Mouse (Mus musculus) stomach, embryonic 16.5 days (tissue): ENCODE results near the gene Lta. TPM values are rescaled to one million over a fixed set of nuclear protein-coding genes. Genes with fewer than 3 reads are reported as not detected.
A peak's percentile ranks its signal among the peaks of the same experiment; 100 is the strongest.

ENCODE experiments used
- ATAC-seq: fragments of 200-750 bp; cut with Nextera tagmentation; 2 replicates; pipeline ENCODE4 v1.8.0; 2017; ENCODE audit warnings: moderate number of reproducible peaks, moderate TSS enrichment; ENCODE audit not compliant: insufficient read depth, low FRiP score
- H3K27ac ChIP-seq: fragments of 300-500 bp; sonication (generic); 2 replicates; pipeline ENCODE4 v1.5.1; 2014; ENCODE audit warnings: low read length
- H3K27me3 ChIP-seq: fragments of 300-500 bp; sonication (generic); 2 replicates; pipeline ENCODE4 v1.6.1; 2014; ENCODE audit warnings: low read length, control low read depth, mixed read lengths; ENCODE audit not compliant: control insufficient read depth, insufficient read depth
- H3K36me3 ChIP-seq: fragments of 300-500 bp; sonication (generic); 2 replicates; pipeline ENCODE4 v1.6.1; 2014; ENCODE audit warnings: low read length; ENCODE audit not compliant: control insufficient read depth, insufficient read depth
- H3K4me1 ChIP-seq: fragments of 300-500 bp; sonication (generic); 2 replicates; pipeline ENCODE4 v1.6.1; 2014; ENCODE audit warnings: low read length, control low read depth, mixed read lengths; ENCODE audit not compliant: control insufficient read depth, insufficient read depth
- H3K4me2 ChIP-seq: fragments of 300-500 bp; sonication (generic); 2 replicates; pipeline ENCODE4 v1.6.1; 2014; ENCODE audit warnings: low read depth, low read length, mixed read lengths
- H3K4me3 ChIP-seq: fragments of 300-500 bp; sonication (generic); replicated peaks from 2 replicates; pipeline ENCODE4 v1.5.1; 2014; ENCODE audit warnings: mild to moderate bottlenecking, low read length
- H3K9ac ChIP-seq: fragments of 300-500 bp; sonication (generic); 2 replicates; pipeline ENCODE4 v1.6.1; 2014; ENCODE audit warnings: low read length
- H3K9me3 ChIP-seq: fragments of 300-500 bp; sonication (generic); replicated peaks from 2 replicates; pipeline ENCODE4 v1.6.1; 2016; ENCODE audit warnings: low read length, control low read depth; ENCODE audit not compliant: control insufficient read depth
- WGBS: fragments of 180-500 bp; shearing (Covaris S2); extraction: QIAGEN DNeasy Blood & Tissue Kit; methylation state at CpG from one replicate; pipeline ENCODE4 v1.1.7; 2014; 5-methylcytosine and 5-hydroxymethylcytosine counted together
- polyA plus RNA-seq: library from polyadenylated mRNA; unstranded; fragments of >200 nt; fragmentation: Nextera tagmentation; extraction: Ambion mirVana; gene quantifications from 2 replicates; pipeline ENCODE4 v1.2.1, GENCODE M21; 2015

Gene Lta
- polyA plus RNA-seq, result 0.44 and 0.46 TPM in 2 replicates

DNA sequence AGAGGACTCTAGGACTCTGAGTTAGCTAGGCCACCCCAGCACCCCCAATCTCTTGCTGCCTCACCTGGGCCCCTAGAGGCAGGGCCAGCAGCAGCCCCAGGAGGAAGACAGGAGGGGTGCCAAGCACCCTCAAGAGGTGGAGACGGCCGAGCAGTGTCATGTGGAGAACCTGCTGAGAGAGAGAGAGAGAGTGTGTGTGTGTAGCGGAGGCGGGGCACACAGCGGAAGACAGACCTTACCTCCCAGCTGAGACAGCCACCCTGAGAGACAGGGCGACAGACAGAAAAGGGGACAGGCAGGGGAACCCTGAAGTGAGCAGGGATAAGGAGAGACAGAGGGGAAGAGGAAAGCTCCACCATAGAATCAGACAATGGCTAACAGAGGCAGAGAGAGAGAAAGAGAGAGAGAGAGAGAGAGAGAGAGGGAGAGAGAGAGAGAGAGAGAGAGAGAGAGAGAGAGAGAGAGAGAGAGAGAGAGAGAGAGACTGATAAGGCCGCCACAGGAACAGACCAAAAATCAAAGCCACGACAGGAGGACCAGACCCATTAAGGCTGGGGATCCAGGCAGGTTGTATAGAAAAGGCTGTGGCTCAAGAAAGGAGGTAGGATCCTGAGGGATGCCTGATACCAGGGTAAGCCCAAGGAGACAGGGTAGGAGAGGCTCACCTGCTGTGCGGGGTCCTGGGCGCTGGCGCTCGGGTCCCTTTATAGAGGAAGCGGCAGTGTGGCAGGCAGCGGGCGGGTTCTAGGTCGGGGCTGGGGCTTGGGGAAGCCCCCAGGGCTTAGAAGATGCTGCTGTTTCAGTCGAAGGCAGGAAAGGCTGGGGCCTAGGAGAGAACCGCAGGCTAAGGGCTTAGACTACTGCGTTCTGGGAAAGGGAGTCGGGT is at the start of gene Lta:
TSS of gene Lta (minus strand) at position 858 of the 886 bp plus-strand sequence.
- Histone ChIP-seq H3K4me3 (no peak within 1 kb of the TSS), H3K4me2 (no peak within 1 kb of the TSS), H3K9ac (no peak within 1 kb of the TSS), H3K27me3 (peaks cover 20% of the 10 kb centered on the region), H3K36me3 (no peaks in the 10 kb centered on the region), H3K4me1 (no peaks in the 10 kb centered on the region), H3K9me3 (no peaks in the 10 kb centered on the region), H3K27ac (no peak within 1 kb of the TSS)
- no peak for ATAC-seq
- WGBS, result 35% methylated on average over 20 of the region's 20 CpGs

DNA sequence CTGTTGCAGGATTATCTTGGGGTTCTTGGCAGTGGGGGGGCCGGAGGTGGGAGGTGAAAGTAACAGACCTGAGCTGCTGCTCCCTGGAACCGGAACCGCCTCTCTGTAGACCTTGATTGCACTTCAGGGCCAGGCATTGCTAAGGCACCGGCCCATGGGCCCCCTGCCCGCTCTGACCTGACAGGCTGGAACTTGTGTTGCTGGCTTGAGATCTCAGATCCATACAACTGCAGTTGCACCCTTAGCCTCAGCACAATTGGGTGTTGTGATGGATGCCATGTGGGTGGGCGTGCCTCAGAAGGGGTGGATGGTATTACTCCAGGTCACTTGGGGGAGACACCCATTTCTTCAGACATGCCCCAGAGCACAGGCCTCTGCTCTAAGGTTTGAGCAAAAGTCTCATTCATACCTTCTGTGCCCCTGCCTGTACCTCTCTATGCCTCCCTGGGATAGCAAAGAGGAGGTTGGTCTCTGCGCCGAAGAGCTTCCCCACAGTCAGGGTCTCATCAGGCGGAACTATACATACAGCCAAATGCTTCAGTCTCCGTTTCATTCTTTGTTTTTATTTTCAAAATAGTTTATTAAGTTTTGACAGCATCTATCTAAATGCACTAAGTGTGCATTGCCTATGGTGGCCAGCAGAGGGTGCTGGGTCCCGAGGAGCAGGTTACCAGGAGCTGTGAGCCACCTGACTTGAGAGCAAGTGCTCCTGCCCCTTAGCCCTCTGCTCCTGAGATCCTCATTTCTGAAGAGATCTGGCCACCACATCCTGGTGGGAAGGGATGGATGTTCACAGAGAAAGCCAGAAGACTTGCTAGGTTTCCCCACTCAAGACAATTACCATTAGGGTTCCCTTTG is 49.3 kb upstream of the Lta start:
- 55% methylated on average over 11 of the region's 11 CpGs for WGBS
- no peak overlapping the region for H3K27ac ChIP-seq
- H3K27me3 ChIP-seq, result no peaks in the 10 kb centered on the region

DNA sequence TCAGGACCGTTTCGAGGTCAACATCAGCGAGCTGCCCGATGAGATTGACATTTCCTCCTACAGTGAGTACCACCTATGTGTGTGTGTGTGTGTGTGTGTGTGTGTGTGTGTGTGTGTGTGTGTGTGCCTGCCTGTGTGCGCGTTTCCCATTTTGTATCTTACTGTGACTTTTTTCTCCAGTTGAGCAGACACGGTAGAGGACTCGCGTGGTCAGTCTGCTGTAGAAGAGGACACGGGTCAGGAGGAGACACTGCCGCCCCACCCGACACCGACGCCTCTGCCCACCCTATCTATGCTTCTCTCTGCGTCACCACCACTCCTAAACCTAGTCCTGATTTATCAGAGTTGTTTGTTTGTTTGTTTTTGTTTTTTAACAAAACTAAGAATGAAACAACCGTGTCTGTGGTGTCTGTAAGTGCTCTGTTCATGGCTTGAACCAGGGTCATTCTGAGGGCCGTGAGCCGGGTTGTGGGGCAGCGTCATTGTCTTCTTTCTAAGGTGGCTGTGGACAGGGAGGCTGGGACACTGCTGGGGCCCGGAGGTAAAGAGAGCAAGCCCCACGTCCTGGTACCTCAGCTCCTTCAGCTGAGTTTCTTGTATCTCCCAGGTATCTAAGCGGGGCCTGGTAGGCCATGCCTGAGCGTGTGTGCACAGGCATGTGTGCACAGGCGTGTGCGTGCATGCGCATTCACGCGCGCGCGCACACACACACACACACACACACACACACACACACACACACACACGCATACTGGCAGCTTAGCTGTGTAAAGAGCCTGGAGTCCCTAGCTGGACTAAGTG is 48.3 kb upstream of the Lta start:
- no peak overlapping the region for H3K4me2 ChIP-seq
- H3K27ac ChIP-seq, result no peak overlapping the region
- no peaks in the 10 kb centered on the region for H3K27me3 ChIP-seq
- H3K4me1 ChIP-seq, result peaks cover 4% of the 10 kb centered on the region; the same call in 1 of the 2 replicates
- 0 out of 2 replicates have a peak, but pooled peaks have one; percentile 19 for ATAC-seq
- H3K9ac ChIP-seq, result no peak overlapping the region
- H3K4me3 ChIP-seq, result no peak overlapping the region
- H3K36me3 ChIP-seq, result peaks cover 20% of the 10 kb centered on the region
- WGBS, result 83% methylated on average over 32 of the region's 32 CpGs
- no peaks in the 10 kb centered on the region for H3K9me3 ChIP-seq

More for the DNA sequence above, 49.3 kb upstream of the Lta start:
- Histone ChIP-seq H3K4me3 (no peak overlapping the region), H3K36me3 (peaks cover 20% of the 10 kb centered on the region), H3K9me3 (no peaks in the 10 kb centered on the region), H3K9ac (no peak overlapping the region), H3K4me2 (no peak overlapping the region), H3K4me1 (peaks cover 4% of the 10 kb centered on the region; the same call in 1 of the 2 replicates)
- ATAC-seq, result peak; percentile 16

DNA sequence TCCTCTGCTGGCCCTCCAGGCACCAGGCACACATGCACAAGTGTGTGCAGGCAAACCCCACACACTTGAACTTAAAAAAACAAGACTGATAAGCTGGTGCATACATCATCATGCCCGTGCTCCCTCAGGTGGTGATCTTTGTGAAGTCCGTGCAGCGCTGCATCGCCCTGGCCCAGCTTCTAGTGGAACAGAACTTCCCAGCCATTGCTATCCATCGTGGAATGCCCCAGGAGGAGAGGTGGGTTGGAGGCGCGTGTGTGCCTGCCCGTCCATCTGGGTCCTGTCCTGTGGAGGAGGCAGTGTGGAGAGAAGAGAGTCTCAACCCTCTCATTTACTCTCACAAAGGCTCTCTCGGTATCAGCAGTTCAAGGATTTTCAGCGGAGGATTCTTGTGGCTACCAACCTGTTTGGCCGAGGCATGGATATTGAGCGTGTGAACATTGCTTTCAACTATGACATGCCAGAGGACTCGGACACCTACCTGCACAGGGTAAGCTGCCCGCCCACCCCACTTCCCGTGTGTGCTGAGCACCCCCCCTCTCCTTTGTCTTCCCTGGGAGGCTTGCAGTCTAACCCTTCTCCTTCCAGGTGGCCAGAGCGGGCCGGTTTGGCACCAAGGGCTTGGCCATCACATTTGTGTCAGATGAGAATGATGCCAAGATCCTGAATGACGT is 47.6 kb upstream of the Lta start:
- Histone ChIP-seq H3K4me3 (no peak overlapping the region), H3K9ac (no peak overlapping the region), H3K4me1 (peaks cover under 1% of the 10 kb centered on the region; the same call in 1 of the 2 replicates), H3K36me3 (peaks cover 23% of the 10 kb centered on the region), H3K27ac (no peak overlapping the region), H3K27me3 (no peaks in the 10 kb centered on the region), H3K4me2 (no peak overlapping the region), H3K9me3 (no peaks in the 10 kb centered on the region)
- no peak for ATAC-seq
- 75% methylated on average over 18 of the region's 18 CpGs for WGBS

DNA sequence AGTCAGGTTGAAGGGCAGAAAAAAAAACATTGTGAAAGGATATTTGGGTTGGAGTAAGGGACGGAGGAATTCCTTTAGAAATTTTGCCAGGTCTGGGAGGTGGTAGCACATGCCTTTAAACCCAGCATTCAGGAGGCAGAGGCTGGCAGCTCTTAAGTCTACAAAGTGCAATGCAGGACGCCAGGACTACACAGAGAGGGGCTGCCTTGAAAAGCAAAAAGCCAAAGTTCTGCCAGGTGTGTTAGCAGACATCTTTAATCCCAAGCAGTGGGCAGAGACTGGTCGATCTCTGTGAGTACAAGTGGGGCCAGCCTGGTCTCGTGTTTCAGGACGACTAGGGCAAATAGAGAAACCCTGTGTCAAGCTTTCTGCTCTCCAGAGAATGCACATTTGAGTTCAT is 46.8 kb upstream of the Lta start:
- no peak overlapping the region for H3K27ac ChIP-seq
- H3K4me2 ChIP-seq, result no peak overlapping the region
- WGBS, result 75% methylated on average over 5 of the region's 5 CpGs
- peaks cover 30% of the 10 kb centered on the region for H3K36me3 ChIP-seq
- no peaks in the 10 kb centered on the region for H3K27me3 ChIP-seq
- H3K9me3 ChIP-seq, result no peaks in the 10 kb centered on the region
- H3K9ac ChIP-seq, result no peak overlapping the region
- ATAC-seq, result no peak
- H3K4me1 ChIP-seq, result no peaks in the 10 kb centered on the region
- no peak overlapping the region for H3K4me3 ChIP-seq

DNA sequence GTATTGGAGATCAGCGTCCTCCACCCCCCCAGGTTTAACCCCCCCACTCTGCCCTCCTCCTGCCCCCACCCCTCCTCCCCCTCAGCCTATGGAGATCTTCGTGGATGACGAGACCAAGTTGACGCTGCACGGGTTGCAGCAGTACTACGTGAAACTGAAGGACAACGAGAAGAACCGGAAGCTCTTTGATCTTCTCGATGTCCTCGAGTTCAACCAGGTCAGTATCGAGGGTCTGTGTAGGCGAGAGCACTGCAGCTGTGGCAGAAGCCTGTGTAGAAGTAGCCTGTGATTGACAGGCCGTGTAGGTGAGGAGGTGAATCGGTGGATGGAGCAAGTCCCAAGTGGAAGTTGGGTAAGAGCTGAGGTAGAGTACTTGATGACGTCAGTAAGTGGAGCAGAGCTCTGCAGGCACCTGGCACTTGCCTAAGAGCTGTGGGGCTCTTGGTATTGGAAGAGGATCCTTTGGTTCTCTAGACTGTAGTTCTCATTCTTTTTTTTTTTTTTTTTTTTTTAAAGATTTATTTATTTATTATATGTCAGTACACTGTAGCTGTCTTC is 46.1 kb upstream of the Lta start:
- Histone ChIP-seq H3K4me3 (no peak overlapping the region), H3K4me2 (no peak overlapping the region), H3K9ac (no peak overlapping the region), H3K36me3 (peaks cover 38% of the 10 kb centered on the region), H3K27me3 (no peaks in the 10 kb centered on the region), H3K4me1 (no peaks in the 10 kb centered on the region), H3K9me3 (no peaks in the 10 kb centered on the region), H3K27ac (no peak overlapping the region)
- 78% methylated on average over 15 of the region's 15 CpGs for WGBS
- ATAC-seq, result no peak

DNA sequence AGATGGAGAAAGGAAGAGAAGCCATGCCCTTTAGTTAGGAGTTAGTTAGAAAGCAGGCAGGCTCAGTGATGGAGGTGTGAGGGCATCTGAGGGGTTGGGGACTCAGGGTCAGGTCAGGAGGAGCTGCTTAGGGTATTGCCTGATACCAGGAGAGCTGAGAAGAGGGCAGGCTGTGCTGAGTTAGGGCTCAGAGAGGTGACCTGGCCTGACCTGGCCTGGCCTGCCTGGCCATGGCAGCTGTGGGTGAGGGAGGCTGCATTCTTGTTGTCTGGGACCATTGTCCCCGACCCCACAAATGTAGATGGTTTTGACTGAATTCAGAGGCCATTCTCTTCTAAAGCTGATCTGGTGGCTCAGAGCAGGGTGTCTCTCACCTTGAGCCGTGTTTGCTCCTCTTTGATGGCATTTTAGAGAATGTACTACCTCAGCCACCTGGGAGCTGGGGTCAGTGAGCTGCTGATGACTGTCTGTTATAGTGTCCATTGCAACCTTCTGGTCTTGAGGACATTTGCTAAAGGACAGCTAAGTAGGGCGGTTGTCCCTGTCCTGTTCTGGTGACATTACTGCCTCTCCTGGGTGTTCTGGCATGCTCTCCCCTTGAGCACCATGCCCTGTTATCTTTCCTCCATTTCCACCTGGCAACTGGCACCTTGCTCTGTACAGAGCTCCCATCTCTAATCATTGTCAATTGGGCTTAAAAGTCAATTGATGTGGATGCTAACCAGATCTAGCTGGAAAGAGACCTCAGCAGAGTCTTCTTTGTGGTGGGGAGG is 45.4 kb upstream of the Lta start:
- no peaks in the 10 kb centered on the region for H3K9me3 ChIP-seq
- ATAC-seq, result no peak
- 74% methylated on average over 3 of the region's 3 CpGs for WGBS

More for the DNA sequence above, 45.4 kb upstream of the Lta start:
- H3K4me3 ChIP-seq, result no peak overlapping the region
- H3K4me2 ChIP-seq, result no peak overlapping the region
- no peak overlapping the region for H3K9ac ChIP-seq
- peaks cover 43% of the 10 kb centered on the region for H3K36me3 ChIP-seq
- no peaks in the 10 kb centered on the region for H3K27me3 ChIP-seq
- H3K4me1 ChIP-seq, result peaks cover 3% of the 10 kb centered on the region; the same call in 1 of the 2 replicates
- no peak overlapping the region for H3K27ac ChIP-seq
